Comparison of ENCODE assay signal across 7 mouse cellular contexts in the genomic region with DNA sequence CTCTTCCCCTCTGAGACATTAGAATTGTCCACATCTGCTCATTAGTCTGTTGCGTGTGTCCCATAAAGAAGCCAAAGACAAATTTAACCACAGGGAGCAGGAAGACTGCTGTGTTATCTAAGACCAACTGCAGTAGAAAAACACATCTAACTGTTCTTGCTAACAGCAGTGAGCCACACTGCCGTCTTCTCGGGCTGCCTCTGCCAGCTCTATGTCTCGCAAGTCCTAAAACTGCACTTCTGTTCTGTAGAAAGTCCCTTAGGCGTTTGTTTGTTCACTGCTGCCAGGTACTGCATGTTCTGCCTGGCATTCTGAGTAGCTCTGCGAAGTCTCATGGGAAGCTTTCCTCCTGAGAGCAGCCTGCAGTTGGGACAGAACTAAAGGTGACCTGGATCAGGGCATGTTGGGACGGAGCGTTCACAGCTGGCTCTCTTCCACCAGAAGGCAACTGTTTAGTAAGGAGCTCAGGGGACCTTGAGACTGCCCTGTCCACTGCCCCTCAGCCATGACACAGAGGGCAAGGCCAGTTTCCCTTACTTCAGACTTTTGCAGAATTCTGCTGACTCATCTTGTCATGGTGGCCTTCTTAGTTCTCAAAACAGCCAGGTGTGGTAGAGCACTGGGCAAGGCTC.
DNase-seq lines count a peak whose midpoint lies in the region; ATAC-seq lines count a peak whose summit lies in the region.

No protein-coding gene starts in this region.

- peak; percentile 15 to 33 for DNase-seq in lung, adult 18-20 months
- no peak for DNase-seq in lung, postnatal 4 days
- DNase-seq in adrenal gland, adult 8-10 months = peak; percentile 67
- DNase-seq in kidney, postnatal 25 days = peak; percentile 44 to 88
- DNase-seq in thymus, postnatal 0 days (ENCODE audit: low spot score) = no peak
- no peak for DNase-seq in urinary bladder, postnatal 25 days (ENCODE audit: low spot score)

- peak; percentile 45 for ATAC-seq in common myeloid progenitor, adult 5-6 weeks (replicated peaks; ENCODE audit: low read depth, poor library complexity, severe bottlenecking)

Comparison
In these comparisons a context has a peak if more than half of its experiments do, and no peak if none do; other contexts are left out.
1. DNase-seq: peak in lung, adult 18-20 months (2 of 2), adrenal gland, adult 8-10 months (single experiment) and kidney, postnatal 25 days (2 of 2); none in lung, postnatal 4 days (0 of 2), thymus, postnatal 0 days (single experiment) and urinary bladder, postnatal 25 days (single experiment).